Mouse (Mus musculus) ES-Bruce4 (cell line): ENCODE results near the gene Srp54c. TPM values are rescaled to one million over a fixed set of nuclear protein-coding genes. Genes with fewer than 3 reads are reported as not detected.
A peak's percentile ranks its signal among the peaks of the same experiment; 100 is the strongest.
"Not testable (repeated sequence)": the region's sequence is repeated elsewhere in the genome, so short reads cannot be mapped to it uniquely, and the experiment has no call there.

Source experiments
- H3K27ac ChIP-seq: 2 replicates; pipeline ENCODE4 v1.5.1; 2012; ENCODE audit warnings: low read length, inconsistent platforms; ENCODE audit not compliant: insufficient read depth
- H3K27me3 ChIP-seq: 2 replicates; pipeline ENCODE4 v1.6.1; 2012; ENCODE audit warnings: mild to moderate bottlenecking, low read length, inconsistent platforms; ENCODE audit not compliant: control insufficient read depth, poor library complexity, insufficient read depth, severe bottlenecking
- H3K36me3 ChIP-seq: 2 replicates; pipeline ENCODE4 v1.6.1; 2012; ENCODE audit warnings: inconsistent platforms, mild to moderate bottlenecking, low read length, moderate library complexity; ENCODE audit not compliant: control insufficient read depth, poor library complexity, insufficient read depth, severe bottlenecking
- H3K4me1 ChIP-seq: one replicate; pipeline ENCODE4 v1.8.1; 2011; ENCODE audit warnings: low read length; ENCODE audit not compliant: control insufficient read depth, insufficient read depth
- H3K4me3 ChIP-seq: 2 replicates; pipeline ENCODE4 v1.5.1; 2011; ENCODE audit warnings: low read depth, mild to moderate bottlenecking, low read length
- H3K9ac ChIP-seq: 2 replicates; pipeline ENCODE4 v1.6.1; 2012; ENCODE audit warnings: low read depth, mild to moderate bottlenecking, inconsistent platforms; ENCODE audit not compliant: poor library complexity, severe bottlenecking
- H3K9me3 ChIP-seq: replicated peaks from 2 replicates; pipeline ENCODE4 v1.6.1; 2012; ENCODE audit warnings: mild to moderate bottlenecking, low read length, inconsistent platforms; ENCODE audit not compliant: control insufficient read depth, poor library complexity, insufficient read depth, severe bottlenecking
- polyA plus RNA-seq: library from polyadenylated mRNA; stranded (reverse); fragments of >200 nt; gene quantifications from 2 replicates; pipeline ENCODE4 v1.2.4, GENCODE M21; 2011; ENCODE audit warnings: low read depth; ENCODE audit not compliant: missing spikeins, insufficient read depth, insufficient read length

Gene Srp54c
- 74.2 and 76.7 TPM in 2 replicates for polyA plus RNA-seq

DNA sequence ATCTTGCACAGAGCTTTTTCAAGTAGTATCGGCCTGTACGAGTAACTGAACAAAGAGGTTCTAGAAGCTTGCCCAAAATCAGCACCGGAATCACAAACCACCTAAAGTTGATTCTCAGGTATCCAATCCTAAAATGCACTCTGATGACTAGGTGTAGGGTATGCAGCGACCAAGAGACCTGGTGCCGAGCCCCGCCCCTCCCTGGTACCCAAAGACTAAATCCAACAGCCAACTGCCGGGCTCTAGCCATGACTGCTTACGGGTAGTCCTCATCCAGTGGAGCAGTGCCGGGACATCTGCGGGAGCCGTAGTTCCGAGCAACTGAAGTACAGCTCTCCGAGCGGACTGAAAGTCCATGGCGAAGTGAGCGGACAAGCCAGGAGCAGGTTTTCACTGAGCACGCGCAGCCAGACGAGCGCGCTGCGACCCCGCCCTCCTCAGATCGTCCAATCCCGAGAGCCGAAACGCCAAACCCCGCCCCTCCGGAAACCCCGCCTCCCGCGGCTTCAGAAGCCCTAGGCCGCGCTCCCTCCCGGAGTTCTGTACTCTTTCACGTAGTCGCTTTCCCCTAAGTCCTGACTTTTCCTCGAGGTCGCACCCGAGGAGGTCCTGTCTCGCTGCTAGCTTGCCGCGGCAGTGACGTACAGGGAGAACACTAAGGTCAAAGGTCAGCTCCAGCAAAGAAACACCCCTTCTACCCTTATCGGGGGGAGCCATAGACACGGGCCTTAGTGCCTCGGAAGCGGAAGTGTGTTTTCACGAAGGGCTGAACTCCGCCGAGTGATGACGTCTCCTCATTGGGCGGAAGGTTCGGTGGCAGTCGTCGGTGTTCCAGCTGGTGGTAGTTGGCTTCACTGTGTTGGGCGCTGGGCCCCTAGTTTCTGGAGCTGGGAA lies at the start of gene Srp54c:
Gene Srp54c, plus strand, starts transcription at position 543 of the 894 bp plus-strand sequence.
- H3K27ac ChIP-seq, H3K9ac ChIP-seq, H3K9me3 ChIP-seq, H3K27me3 ChIP-seq, H3K36me3 ChIP-seq, H3K4me1 ChIP-seq: not testable (repeated sequence)
- peak within 1 kb of the TSS; percentile 35 for H3K4me3 ChIP-seq

DNA sequence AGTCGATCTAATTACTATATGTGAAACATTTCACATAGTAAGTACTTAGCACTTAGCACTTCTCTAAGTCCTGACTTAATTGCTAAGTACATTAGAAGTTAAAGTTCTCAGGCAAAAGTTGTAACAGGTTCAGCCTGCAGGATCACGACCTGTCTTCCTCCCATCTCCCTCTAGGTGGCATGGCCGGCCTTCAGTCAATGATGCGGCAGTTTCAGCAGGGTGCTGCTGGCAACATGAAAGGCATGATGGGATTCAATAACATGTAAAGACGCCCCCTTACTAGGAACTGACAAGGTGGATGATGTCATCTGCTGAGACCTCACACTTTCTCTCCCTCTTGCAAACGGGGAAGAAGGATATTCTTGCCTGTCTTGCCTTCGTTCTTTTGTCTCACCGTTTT lies 42.3 kb upstream of the Srp54c start:
- not testable (repeated sequence) for H3K36me3 ChIP-seq, H3K9me3 ChIP-seq, H3K9ac ChIP-seq

DNA sequence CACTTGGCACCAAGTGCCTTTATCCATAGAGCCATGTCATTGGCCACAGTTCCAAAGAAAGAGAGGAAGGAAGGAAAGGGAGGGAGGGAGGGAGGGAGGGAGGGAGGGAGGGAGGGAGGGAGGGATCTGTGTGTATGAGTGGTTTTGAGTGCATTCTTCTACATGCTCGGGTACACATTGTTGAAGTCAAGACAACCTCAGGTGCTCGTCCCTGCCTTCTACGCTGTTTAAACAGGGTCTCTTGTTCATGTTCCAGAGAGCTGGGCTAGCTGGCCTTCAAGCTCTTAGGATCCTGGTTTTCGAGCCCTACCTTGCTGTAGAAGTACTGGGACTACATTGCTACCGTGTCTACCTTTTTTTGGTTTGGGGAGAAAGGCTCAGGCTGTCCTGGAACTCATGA lies 40.8 kb upstream of the Srp54c start:
- not testable (repeated sequence) for H3K36me3 ChIP-seq, H3K4me3 ChIP-seq, H3K9me3 ChIP-seq, H3K9ac ChIP-seq, H3K4me1 ChIP-seq, H3K27ac ChIP-seq, H3K27me3 ChIP-seq

More for the DNA sequence above, 42.3 kb upstream of the Srp54c start:
- not testable (repeated sequence) for H3K4me3 ChIP-seq, H3K27me3 ChIP-seq, H3K27ac ChIP-seq, H3K4me1 ChIP-seq

DNA sequence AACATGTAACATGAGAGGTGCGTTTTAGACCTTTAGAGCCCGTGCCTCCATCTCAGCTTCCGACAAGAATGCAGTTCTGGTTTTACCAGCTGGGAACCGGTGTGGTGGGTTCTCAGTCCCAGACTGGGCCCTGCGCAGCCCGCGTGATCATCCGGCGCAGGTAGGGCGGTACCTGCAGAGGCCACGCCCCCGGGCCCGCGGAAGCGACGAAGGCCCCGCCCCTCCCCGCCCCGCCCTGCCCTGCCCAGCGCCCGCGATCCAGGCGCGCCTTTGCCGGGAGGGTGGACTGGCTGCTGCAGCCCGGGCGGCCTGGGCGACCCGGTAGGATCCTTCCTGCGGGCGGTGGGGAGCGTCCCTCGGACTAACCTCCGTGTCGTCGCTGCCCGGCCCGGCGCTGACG lies 30.7 kb upstream of the Srp54c start, which contains the start of gene 1700047I17Rik2:
Gene 1700047I17Rik2, plus strand, starts transcription at position 287 of the 400 bp plus-strand sequence.
- not testable (repeated sequence) for H3K27ac ChIP-seq, H3K4me1 ChIP-seq, H3K9ac ChIP-seq, H3K9me3 ChIP-seq, H3K27me3 ChIP-seq, H3K4me3 ChIP-seq, H3K36me3 ChIP-seq

DNA sequence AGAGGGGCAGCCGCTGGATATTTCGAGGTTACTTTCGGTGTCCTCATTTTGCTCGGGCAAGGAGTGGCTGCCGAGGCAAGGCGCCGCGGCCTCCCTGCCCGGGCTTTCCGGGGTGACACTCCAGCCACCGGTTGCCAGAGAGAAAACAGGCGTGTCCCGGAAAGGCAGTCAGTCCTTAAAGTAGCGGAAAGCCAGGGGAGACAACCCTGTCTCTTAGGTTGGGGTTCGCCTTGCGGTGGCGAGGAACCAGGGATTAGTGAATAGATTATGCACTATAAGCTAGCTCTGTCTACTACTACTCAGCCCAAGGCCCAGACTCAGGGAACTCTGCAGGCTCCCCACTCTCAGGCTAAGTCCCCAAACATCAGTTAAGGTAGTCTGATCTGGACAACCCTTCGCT lies 30.2 kb upstream of the Srp54c start:
- H3K4me1 ChIP-seq, H3K9ac ChIP-seq, H3K36me3 ChIP-seq, H3K9me3 ChIP-seq, H3K27ac ChIP-seq, H3K4me3 ChIP-seq, H3K27me3 ChIP-seq: not testable (repeated sequence)

DNA sequence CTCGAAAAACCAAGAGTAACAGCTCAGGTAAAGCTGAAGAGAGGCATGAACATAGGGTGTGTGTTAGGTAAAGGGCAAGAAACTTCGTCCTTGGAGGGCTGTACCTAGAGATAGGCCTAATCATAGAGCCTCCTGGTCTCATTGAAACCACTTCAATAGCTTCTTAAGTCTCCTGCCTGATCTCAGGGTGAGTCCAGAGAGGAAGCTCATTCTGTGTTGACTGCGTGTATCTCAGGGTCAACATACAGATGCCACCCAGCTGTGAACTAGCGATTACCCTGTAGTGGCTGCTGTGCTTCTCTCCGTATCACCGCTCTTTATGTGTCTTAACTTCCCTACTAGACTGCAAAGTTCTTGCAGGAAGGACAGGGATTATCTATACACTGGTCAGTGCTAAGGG lies 17.0 kb upstream of the Srp54c start:
- H3K27me3 ChIP-seq, H3K36me3 ChIP-seq, H3K27ac ChIP-seq, H3K9ac ChIP-seq, H3K4me1 ChIP-seq, H3K4me3 ChIP-seq, H3K9me3 ChIP-seq: not testable (repeated sequence)

DNA sequence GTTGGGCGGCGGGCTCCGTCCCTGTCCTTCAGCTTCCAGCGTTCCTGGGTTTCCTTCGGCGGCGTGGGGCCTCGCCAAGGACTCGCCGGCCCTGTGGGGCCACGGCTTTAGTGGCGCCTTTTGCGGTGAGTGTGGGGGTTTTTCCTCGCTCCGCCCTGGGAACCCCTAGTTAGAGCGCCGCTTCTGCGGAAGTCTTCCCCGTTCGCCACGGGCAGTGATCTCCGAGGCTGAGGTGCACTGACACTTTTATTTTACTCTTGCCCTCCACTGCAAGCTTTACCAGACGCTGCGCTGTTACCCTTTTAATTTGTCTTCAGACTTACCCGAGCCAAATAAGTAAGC lies 523 bp downstream of the Srp54c start:
- not testable (repeated sequence) for H3K9me3 ChIP-seq, H3K27me3 ChIP-seq, H3K4me1 ChIP-seq, H3K36me3 ChIP-seq, H3K9ac ChIP-seq, H3K27ac ChIP-seq
- peak overlapping the region; percentile 35 for H3K4me3 ChIP-seq

DNA sequence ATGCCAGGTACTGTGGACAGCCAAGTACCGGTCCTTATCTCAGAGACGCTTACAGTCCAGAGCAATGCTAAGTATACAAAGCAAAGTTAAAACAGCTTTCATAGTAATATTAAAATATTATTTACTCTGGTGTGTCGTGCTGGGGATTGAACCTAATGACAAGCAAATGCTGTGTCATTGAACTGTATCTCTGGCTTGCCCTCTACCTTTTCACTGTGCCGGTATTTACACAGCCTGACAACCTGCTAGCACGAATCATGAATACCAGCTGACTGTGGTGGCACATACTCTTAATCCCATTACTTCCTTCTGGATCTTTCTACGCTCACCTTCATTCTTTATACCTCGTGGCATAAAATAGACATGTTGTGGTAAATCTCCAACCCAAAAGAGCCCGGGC lies 12.3 kb downstream of the Srp54c start:
- H3K27ac ChIP-seq, H3K36me3 ChIP-seq, H3K4me1 ChIP-seq, H3K9ac ChIP-seq, H3K4me3 ChIP-seq, H3K27me3 ChIP-seq, H3K9me3 ChIP-seq: not testable (repeated sequence)

DNA sequence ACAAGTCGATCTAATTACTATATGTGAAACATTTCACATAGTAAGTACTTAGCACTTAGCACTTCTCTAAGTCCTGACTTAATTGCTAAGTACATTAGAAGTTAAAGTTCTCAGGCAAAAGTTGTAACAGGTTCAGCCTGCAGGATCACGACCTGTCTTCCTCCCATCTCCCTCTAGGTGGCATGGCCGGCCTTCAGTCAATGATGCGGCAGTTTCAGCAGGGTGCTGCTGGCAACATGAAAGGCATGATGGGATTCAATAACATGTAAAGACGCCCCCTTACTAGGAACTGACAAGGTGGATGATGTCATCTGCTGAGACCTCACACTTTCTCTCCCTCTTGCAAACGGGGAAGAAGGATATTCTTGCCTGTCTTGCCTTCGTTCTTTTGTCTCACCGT lies 32.0 kb downstream of the Srp54c start:
- H3K4me1 ChIP-seq, H3K27me3 ChIP-seq, H3K4me3 ChIP-seq, H3K36me3 ChIP-seq, H3K9ac ChIP-seq, H3K9me3 ChIP-seq, H3K27ac ChIP-seq: not testable (repeated sequence)

DNA sequence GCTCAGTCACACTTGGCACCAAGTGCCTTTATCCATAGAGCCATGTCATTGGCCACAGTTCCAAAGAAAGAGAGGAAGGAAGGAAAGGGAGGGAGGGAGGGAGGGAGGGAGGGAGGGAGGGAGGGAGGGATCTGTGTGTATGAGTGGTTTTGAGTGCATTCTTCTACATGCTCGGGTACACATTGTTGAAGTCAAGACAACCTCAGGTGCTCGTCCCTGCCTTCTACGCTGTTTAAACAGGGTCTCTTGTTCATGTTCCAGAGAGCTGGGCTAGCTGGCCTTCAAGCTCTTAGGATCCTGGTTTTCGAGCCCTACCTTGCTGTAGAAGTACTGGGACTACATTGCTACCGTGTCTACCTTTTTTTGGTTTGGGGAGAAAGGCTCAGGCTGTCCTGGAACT lies 33.4 kb downstream of the Srp54c start:
- H3K4me3 ChIP-seq, H3K9ac ChIP-seq, H3K9me3 ChIP-seq, H3K36me3 ChIP-seq, H3K27me3 ChIP-seq, H3K27ac ChIP-seq, H3K4me1 ChIP-seq: not testable (repeated sequence)
